Mouse (Mus musculus) stomach, postnatal 0 days (tissue): ENCODE results near the gene Kcnh2.

Experiments used
- CTCF ChIP-seq: IDR thresholded peaks from 2 replicates; pipeline ENCODE4 v1.5.1; 2016; ENCODE audit warnings: antibody characterized with exemption, low read depth, mild to moderate bottlenecking, moderate library complexity
- EP300 ChIP-seq: optimal IDR thresholded peaks from 2 replicates; pipeline ENCODE3; 2016; ENCODE audit warnings: antibody characterized with exemption

DNA sequence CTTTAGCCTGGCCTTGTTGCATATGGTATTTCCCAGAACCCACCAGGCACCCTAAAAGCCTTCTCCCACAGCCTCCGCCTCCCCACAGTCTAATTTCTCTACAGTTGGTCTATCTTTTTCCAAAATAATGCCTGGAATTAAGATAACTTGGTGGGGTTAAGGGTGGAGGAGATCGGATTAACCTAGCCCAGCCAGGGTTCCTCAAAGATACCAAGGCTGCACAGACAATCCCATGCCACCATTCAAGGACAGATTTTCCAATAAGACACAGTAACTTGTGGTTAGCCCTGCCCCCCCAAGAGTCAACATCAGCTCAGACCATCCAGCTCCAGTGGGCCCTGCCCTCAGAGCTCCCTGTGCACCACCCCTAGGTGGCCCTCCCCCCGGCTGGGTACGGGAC lies 29.1 kb upstream of the Kcnh2 start:
- no peak for TF ChIP-seq EP300
- no peak for TF ChIP-seq CTCF
